Mouse (Mus musculus): Measurements from ENCODE around the gene Prdm10.

DNA sequence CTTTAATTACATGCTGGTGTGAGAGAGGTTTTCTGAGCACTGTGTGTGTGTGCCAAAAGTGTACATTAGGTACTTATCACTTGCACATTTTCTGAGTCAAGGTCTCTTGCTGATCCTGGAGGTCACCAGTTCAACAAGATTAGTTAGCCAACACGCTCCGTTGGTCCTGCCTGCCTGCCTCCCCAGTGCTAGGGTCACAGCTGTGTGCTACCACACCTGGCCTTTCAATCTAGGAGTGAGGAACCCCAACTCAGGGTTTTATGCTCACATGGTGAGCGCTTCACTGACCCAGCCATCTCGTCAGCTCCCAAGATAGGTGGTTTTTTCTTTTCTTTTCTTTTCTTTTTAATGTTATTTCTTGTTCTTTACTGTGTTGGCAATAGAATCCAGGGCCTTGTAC lies 11.6 kb downstream of the Prdm10 start:
- TF ChIP-seq CTCF (conservative IDR thresholded peaks at IDR 0.05; ENCODE audit: insufficient read depth, insufficient read length, low read depth, low read length), result no peak
- no peak for TF ChIP-seq POLR2A (IDR thresholded peaks at IDR 0.05; ENCODE audit: low read depth, low read length)
